Mouse (Mus musculus): ENCODE data around the gene Gm20388.

Gm20388 gene

GRCm38 (mm10) chr8:120550430-120550829 lies 639.8 kb downstream of the Gm20388 start:
- no peak for DNase-seq (ENCODE audit: low read depth in 2 of 2, low spot score in 2 of 2)

DNA sequence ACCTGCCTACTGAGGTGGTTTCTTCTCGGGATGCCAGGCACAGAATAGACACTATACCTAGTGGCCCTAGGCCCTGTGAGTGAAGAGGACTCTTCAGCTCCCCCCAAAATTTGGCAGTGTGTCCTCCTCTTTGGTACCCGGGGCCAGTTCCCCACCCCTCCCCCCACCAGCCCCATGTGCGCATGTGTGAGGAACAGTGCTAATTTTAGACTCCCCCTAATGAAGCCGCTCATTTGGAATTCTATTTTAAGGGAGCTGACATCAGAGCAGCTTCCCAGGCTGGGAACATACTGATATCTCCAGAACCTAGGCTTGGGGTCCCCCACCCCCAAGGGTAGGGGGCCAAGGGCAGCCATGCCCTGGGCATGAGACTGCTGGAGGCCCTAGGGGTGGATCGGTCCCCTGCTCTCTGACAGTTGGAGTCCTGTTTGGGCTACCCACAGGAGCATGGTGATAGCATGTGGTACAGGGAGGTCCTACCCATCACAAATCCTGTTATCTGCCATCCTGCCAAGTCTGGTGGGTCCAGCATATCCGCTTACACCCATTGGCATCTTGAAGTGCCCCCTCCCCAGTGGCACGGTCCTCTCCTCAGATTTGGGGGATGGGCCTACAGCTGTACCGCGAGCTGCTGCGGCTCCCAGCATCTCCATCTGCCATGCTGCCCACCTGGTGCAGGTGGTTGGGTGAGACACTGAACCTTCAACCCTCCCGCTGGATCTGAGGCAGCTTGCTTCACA lies 640.5 kb downstream of the Gm20388 start:
- no peak for DNase-seq (ENCODE audit: low read depth in 2 of 2, low spot score in 2 of 2)

DNA sequence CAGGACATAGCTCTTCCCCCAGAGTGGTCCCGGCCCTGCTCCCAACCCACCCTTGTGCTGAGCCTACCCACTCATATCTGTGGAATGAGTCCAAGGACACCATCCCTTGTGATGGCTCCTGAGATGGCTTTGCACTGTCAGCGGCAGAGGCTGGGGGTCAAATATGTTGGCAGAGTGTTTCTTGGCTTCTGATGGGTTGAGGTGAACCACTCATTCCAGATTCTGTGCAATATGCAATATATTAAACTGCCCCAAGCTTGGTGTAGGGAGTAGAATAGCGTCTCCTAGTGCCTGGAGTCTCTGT lies 641.0 kb downstream of the Gm20388 start:
- DNase-seq (ENCODE audit: low read depth in 2 of 2, low spot score in 2 of 2), result no peak

- DNase-seq (ENCODE audit: low read depth in 2 of 2, low spot score in 2 of 2), result no peak
Measured at GRCm38 (mm10) chr8:120552509-120552908, 641.9 kb downstream of the Gm20388 start.

DNA sequence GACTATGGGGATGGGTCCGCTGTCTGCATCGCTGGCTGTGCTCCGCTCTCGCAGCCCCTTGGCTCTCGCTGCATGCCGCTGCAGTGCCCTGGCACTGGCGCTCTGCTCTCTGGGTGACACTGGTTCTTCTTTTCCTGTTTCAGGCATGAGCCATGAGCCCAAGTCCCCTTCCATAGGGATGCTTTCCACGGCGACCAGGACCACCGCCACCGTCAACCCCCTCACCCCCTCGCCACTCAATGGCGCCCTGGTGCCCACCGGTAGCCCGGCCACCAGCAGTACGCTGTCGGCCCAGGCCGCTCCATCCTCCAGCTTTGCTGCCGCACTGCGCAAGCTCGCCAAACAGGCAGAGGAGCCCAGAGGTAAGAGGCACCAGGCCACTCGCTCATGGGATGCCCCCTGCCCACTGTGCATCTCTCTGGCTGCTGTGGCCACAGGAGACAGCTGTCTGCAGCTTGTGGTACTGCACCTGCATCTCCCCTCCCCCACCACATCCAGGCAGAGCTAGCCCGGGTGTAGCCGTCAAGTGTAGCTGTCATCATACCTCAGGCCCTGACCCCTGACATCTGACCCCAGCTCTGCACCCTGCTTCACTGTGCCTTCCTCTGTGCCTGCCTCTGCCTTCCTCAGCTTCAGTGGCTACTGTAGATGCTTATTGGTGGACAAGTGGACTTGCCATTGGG lies 642.9 kb downstream of the Gm20388 start:
- no peak for DNase-seq (ENCODE audit: low read depth in 2 of 2, low spot score in 2 of 2)

DNA sequence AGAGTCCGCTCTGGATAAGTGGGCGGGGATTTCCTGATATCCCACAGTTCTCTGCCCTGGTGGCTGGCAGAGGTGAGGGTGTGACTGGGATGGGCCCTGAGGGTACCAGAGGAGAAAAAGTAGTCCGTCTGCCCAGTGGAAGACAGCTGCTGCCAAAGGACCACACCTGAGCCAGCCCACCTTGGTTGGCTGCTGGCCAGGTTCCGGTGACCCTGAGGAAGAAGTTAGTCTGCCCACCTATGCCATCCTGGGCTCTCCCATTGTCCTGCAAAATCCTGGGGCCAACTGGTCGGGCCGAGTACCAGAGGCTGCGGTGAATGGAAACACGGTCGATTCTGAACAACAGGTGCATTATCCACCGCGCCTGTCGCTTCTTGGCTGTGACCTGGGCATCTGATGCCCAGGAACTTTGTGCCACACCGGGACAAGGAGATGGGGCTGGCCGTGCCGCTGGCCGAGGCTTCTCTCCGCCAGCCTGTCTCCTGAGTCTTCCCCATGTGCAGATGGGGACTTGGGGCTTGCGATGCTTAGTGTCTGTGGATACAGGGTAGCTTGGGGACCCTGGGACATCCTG lies 643.9 kb downstream of the Gm20388 start:
- DNase-seq (ENCODE audit: low read depth in 2 of 2, low spot score in 2 of 2), result no peak

DNA sequence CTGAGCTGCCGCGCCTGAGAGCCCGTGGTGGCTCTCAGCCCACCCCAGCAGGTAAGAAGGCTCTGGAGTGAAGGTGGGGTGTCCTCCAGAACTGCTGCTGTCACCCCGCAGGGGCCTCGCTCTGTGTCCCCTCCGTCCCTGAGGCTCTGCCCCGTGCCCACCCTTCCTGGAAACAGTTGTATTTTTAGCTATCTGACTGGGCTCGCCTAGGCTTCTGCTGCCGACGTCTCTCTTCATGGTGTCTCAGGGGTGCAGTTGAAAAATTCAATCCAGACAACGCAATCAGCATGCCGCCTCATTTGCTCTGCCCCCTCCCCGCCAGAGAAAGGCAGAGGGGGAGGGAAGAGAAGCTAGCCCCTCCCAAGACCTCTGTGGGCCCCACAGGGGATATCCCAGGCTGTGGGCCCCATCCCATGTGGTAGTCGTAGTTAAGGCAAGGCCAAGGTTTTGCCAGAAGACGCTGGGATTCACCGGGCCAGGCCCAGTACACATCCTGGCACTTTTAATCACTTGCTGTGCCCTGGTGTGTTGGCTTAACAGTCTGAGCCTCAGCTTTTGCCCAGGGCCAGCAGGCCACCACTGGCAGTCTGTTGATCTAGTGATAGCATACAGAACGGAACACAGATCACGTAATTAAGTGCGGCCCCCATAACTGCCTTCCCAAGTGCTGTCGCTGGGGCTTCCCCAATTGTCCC lies 645.7 kb downstream of the Gm20388 start:
- DNase-seq (ENCODE audit: low read depth in 2 of 2, low spot score in 2 of 2), result no peak

GRCm38 (mm10) chr8:120557170-120557965 lies 646.7 kb downstream of the Gm20388 start:
- no peak for DNase-seq (ENCODE audit: low read depth in 2 of 2, low spot score in 2 of 2)

DNA sequence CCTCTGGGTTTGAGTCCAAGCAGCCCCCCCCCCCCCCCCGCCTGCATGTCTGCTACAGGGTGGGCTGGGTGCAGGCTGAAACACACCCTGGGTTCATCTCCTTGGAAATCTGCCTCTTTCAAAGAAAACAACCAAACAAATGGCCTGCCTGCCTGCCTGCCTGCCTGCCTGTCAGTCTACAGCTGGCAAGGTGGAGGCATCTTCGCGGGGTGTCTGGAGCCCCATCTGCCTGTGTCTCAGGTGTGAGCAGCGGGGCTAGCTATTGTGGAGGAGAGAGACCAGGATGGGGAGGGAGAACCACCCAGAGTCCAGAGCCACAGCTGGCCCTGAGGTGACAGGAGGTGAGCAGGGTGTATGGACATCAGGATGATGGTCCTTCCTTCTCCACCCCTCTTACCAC lies 647.5 kb downstream of the Gm20388 start:
- DNase-seq (ENCODE audit: low read depth in 2 of 2, low spot score in 2 of 2), result no peak

- DNase-seq (ENCODE audit: low read depth in 2 of 2, low spot score in 2 of 2), result no peak
Measured at GRCm38 (mm10) chr8:120559654-120560053, 649.0 kb downstream of the Gm20388 start.

- DNase-seq (ENCODE audit: low read depth in 2 of 2, low spot score in 2 of 2), result no peak
Measured at GRCm38 (mm10) chr8:120560535-120560934, 649.9 kb downstream of the Gm20388 start.

DNA sequence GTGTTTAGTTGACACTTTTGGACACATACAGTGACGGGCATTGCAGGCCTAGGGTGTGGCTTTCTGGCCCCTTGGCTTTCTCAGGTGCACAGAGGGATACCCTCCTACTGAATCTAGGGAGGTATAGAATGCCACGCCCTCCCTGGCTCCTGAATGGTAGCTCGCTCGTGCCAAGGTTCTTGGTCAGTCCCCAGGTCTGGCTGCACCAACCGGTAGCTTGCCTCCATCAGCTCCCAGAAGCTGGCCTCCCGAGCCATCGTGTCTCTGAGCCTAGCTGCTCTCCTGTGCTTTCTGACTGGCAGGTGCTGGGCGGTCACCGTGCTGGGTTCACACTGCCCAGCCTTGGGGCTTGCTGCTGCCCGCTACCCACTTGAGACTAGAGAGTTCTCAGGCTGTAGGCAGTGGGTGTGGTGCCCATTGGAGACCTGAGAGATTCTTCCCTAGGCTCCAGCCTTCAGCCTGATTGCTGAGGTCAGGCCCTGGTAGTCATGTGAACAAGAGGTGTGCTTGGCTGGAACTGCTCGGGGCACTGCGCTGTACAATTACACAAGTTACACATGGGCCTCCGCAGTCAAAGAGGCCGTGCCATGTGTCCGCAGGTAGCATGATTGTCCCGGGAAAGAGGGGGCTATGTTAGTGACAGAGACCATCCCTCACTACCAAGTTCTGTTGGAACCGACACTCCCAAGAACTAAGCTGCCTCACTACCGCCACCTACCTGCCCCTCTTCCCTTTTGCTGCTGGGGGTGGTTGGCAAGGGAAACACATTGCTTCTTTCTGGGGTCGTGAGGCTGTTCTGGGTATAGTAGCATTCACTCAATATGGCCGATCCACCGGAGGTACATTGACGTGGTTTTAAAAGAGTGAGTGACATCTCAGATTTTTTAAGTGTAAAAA lies 651.1 kb downstream of the Gm20388 start:
- no peak for DNase-seq (ENCODE audit: low read depth in 2 of 2, low spot score in 2 of 2)

GRCm38 (mm10) chr8:120562680-120563347 lies 652.2 kb downstream of the Gm20388 start:
- DNase-seq (ENCODE audit: low read depth in 2 of 2, low spot score in 2 of 2), result no peak

- no peak for DNase-seq (ENCODE audit: low read depth in 2 of 2, low spot score in 2 of 2)
Measured at GRCm38 (mm10) chr8:120563348-120563724, 652.7 kb downstream of the Gm20388 start.

DNA sequence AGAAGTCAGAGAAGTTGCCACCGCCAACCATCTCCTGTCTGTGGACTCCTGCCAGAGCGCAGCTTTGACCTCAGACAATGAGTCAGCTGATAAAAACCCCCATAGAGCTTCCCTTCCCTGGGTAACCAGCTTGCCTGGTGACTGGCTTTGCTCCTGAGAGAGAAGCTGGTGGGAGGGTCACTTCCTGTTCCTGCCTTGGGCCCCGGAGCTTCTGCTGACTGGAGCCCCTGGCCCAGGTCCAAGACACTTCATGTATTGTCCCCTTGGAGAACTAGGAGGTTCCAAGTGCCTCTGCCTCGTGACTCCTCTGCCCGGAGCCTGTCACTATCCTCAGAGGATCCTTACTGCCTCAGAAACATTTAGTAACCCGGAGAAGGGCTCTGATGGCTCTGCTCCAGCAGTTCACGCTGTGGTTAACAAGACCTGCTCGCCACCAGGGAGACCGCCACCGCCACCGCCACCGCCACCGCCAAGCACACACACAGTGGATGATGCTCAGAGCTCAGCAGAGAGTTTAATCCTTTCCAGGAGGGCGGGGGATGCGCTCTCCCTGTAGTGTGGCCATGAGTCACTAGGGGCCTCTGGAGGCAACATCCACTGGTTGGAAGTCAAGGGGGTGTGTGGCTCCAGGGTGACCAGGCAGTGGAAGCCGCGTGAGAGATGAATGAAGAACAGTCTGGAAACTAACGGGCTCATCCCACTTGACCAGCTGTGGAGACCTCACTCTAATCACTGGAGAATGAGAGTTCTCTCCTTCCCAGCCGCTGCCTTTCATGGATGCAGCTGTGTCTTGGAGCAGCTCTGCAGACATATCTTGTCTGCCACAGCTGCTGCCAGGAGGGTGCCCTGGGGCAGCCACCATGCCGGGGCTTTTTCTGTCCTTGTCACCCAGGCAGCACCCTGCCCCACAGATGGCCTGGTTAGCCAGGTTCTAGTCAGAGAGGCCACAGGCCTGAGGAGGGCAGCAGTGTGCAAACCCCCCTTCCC lies 653.5 kb downstream of the Gm20388 start:
- no peak for DNase-seq (ENCODE audit: low read depth in 2 of 2, low spot score in 2 of 2)

DNA sequence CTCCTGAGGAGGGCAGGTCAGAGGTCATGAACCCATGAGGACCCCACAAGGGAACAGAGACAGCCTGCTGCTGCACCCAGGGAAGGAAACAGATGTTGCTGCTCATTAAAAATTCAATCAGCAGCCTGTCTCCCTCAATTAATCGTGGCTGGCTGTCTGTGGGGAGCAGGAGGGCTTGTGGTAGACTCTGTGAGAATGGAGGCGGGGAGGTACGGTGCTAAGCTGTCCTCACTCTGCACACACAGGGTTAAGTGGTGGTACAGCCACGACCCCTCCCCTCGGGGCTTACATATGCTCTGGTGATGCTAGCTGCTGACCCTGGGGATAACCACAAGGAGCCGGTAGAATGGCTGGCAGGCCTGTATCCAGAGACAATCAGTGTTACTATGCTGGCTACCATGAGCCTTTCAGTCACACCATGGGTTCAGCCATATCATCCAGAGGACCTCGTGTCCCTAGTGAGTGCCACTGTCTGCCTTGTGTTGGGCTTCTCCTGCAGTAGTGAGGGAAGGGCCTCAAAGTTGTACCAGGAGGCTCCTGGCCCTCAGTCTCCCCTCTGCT lies 654.6 kb downstream of the Gm20388 start:
- no peak for DNase-seq (ENCODE audit: low read depth in 2 of 2, low spot score in 2 of 2)

- DNase-seq (ENCODE audit: low read depth in 2 of 2, low spot score in 2 of 2), result no peak
Measured at GRCm38 (mm10) chr8:120566681-120567080, 656.0 kb downstream of the Gm20388 start.

- DNase-seq (ENCODE audit: low read depth in 2 of 2, low spot score in 2 of 2), result no peak
Measured at GRCm38 (mm10) chr8:120567731-120568130, 657.1 kb downstream of the Gm20388 start.
